Mouse (Mus musculus): ENCODE data around the gene Phrf1.

- no peak for TF ChIP-seq CTCF (IDR thresholded peaks at IDR 0.05; ENCODE audit: low read depth, low read length)
- no peak for TF ChIP-seq POLR2A (IDR thresholded peaks at IDR 0.05; ENCODE audit: extremely low read depth, insufficient read depth, low read length)
Observed at GRCm38 (mm10) chr7:141297926-141298650, 69.5 kb downstream of the Phrf1 start.

All from liver, adult 2 months (tissue).